Mouse (Mus musculus) C2C12 (cell line): ENCODE data around the gene Tac2. TPM values are rescaled to one million over a fixed set of nuclear protein-coding genes. Genes with fewer than 3 reads are reported as not detected.

Experiments used
- H3K27me3 ChIP-seq: one replicate; pipeline ENCODE4 v1.6.1; 2011; ENCODE audit not compliant: control insufficient read depth, insufficient read depth, insufficient read length
- H3K36me3 ChIP-seq: one replicate; pipeline ENCODE4 v1.6.1; 2011; ENCODE audit not compliant: control insufficient read depth, insufficient read depth
- H3K4me3 ChIP-seq: one replicate; pipeline ENCODE4 v1.5.1; 2011; ENCODE audit warnings: mild to moderate bottlenecking, control low read depth; ENCODE audit not compliant: poor library complexity, insufficient read depth, severe bottlenecking
- H3K79me2 ChIP-seq: one replicate; pipeline ENCODE4 v1.6.1; 2011; ENCODE audit not compliant: control insufficient read depth, insufficient read depth
- H3K79me3 ChIP-seq: one replicate; pipeline ENCODE4 v1.6.1; 2011; ENCODE audit warnings: low read depth, control low read depth
- H3ac ChIP-seq: one replicate; pipeline ENCODE3; 2011; ENCODE audit warnings: low read depth; ENCODE audit not compliant: control insufficient read depth, insufficient read length
- CEBPB ChIP-seq: IDR thresholded peaks from one replicate; pipeline ENCODE4 v1.6.1; 2011; ENCODE audit warnings: low read depth, mild to moderate bottlenecking, control low read depth, moderate library complexity
- CTCF ChIP-seq: IDR thresholded peaks from one replicate; pipeline ENCODE4 v1.5.1; 2011; ENCODE audit not compliant: control insufficient read depth, insufficient read depth, insufficient read length
- FOSL1 ChIP-seq: IDR thresholded peaks from one replicate; pipeline ENCODE4 v1.8.0; 2011; ENCODE audit warnings: mild to moderate bottlenecking, low read length; ENCODE audit not compliant: poor library complexity, insufficient read depth, severe bottlenecking
- MAX ChIP-seq: IDR thresholded peaks from one replicate; pipeline ENCODE4 v1.6.1; 2011; ENCODE audit warnings: mild to moderate bottlenecking, control low read depth
- MYOD1 ChIP-seq: IDR thresholded peaks from one replicate; pipeline ENCODE4 v1.6.1; 2011; ENCODE audit warnings: low read depth; ENCODE audit not compliant: control insufficient read depth, insufficient read length
- MYOG ChIP-seq: IDR thresholded peaks from one replicate; pipeline ENCODE4 v1.6.1; 2011; ENCODE audit not compliant: control insufficient read depth, insufficient read length; ENCODE audit errors: extremely low read depth
- USF1 ChIP-seq: IDR thresholded peaks from one replicate; pipeline ENCODE4 v1.6.1; 2011; ENCODE audit warnings: low read depth, mild to moderate bottlenecking, control low read depth, moderate library complexity
- polyA plus RNA-seq: library from polyadenylated mRNA; unstranded; fragments of >200 nt; fragmentation: generic; extraction: Trizol; gene quantifications from one replicate; pipeline ENCODE4 v1.2.1, GENCODE M21; 2012; ENCODE audit warnings: missing spikeins

Gene Tac2
- polyA plus RNA-seq, 1 experiment = not detected

DNA sequence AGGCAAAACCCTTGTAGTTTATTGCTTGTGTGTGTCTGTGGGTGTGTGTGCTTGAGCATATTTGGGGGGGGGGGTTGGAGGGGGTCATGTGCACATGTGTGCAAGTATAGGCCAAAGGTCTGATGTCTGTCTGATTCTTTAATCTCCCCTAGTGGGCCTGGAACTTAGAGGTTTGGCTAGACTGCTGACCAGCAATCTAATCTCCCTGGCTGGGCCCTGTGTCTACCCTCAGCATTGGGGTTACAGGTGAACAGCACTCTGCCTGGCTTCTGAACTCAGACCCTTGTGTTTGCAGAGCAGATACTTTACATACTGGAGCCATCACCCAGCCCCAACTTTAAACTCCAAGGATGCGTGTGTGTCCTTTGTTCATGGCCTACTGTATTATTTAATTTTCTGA, 45.1 kb upstream of the Tac2 start:
- Histone ChIP-seq H3K4me3 (no peak overlapping the region), H3K79me2 (peaks cover 64% of the 10 kb centered on the region), H3K27me3 (no peaks in the 10 kb centered on the region), H3ac (no peak overlapping the region), H3K36me3 (no peaks in the 10 kb centered on the region), H3K79me3 (peaks cover 13% of the 10 kb centered on the region)
- TF ChIP-seq USF1 = no peak
- no peak for TF ChIP-seq MAX
- no peak for TF ChIP-seq MYOD1
- no peak for TF ChIP-seq FOSL1
- TF ChIP-seq CTCF = no peak
- TF ChIP-seq CEBPB = no peak
- TF ChIP-seq MYOG = no peak

DNA sequence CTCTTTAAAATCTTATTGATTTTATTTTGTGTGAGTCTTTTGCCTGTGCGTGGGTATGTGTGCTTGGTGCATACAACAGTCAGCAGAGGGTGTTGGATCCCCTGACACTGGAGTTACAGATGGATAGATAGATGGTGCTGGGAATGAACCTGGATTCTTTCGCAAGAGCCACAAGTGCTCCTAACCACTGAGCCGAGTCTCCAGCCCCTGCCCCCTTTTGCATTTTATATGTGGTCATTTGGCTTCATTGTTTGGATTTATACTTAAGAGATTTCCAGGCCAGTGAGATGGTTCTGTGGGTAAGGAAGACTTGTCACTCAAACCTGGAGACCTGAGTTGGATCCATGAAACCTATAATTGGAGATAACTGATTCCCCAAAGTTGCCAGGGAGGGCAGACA, 44.4 kb upstream of the Tac2 start:
- no peak overlapping the region for H3ac ChIP-seq
- TF ChIP-seq MYOG (no peak), CTCF (no peak), CEBPB (no peak), FOSL1 (no peak), MYOD1 (no peak), MAX (no peak), USF1 (no peak)

DNA sequence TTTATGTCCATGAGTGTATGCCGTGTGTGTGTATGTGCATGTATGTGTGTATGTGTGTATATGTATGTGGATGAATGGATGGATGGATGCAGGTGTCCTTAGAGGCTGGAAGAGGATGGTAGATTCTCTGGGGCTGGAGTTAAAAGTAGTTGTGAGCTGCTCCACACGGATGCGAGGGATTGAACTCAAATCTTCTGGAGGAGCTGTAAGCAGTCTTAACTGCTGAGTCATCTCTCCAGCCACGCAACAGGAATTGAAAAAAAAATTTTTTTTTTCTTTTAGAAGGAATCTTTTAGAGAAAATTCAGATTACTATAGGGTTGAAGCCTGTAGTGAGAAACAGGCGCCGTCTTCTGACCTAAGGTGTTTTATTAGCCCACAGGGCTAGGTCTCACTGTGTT, 41.4 kb upstream of the Tac2 start:
- Histone ChIP-seq H3K79me2 (peaks cover 66% of the 10 kb centered on the region), H3K36me3 (no peaks in the 10 kb centered on the region), H3K79me3 (peaks cover 10% of the 10 kb centered on the region), H3K27me3 (no peaks in the 10 kb centered on the region), H3K4me3 (no peak overlapping the region), H3ac (no peak overlapping the region)
- TF ChIP-seq CEBPB = no peak
- TF ChIP-seq CTCF = no peak
- TF ChIP-seq USF1 = no peak
- no peak for TF ChIP-seq MYOG
- TF ChIP-seq FOSL1 = no peak
- no peak for TF ChIP-seq MAX
- no peak for TF ChIP-seq MYOD1

More for the DNA sequence above, 44.4 kb upstream of the Tac2 start:
- peaks cover 13% of the 10 kb centered on the region for H3K79me3 ChIP-seq
- peaks cover 68% of the 10 kb centered on the region for H3K79me2 ChIP-seq
- H3K27me3 ChIP-seq = no peaks in the 10 kb centered on the region
- no peak overlapping the region for H3K4me3 ChIP-seq
- no peaks in the 10 kb centered on the region for H3K36me3 ChIP-seq

DNA sequence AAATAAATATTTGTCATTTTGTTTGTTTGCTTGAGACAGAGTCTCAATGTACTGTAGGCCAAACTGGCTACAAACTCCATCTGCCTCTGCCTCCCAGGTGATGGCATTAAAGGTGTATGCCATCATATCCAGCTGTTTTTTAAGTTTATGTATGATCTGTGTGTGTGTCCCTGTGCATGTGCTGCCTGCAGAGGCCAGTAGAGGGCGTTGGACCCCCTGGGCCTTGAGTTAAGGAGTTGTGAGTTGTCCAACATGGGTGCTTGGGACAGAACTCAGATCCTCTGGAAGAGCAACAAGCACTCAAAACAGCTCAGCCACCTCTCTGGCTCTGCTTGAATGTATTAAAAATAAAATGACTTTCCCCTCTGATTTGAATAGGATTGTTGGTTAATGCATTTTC, 33.2 kb upstream of the Tac2 start:
- H3K4me3 ChIP-seq = no peak overlapping the region
- no peaks in the 10 kb centered on the region for H3K27me3 ChIP-seq
- no peaks in the 10 kb centered on the region for H3K79me2 ChIP-seq
- H3K36me3 ChIP-seq = peaks cover 63% of the 10 kb centered on the region
- H3K79me3 ChIP-seq = no peaks in the 10 kb centered on the region
- TF ChIP-seq MYOG (no peak), USF1 (no peak), FOSL1 (no peak), MYOD1 (no peak), CTCF (no peak), MAX (no peak), CEBPB (no peak)
- no peak overlapping the region for H3ac ChIP-seq

DNA sequence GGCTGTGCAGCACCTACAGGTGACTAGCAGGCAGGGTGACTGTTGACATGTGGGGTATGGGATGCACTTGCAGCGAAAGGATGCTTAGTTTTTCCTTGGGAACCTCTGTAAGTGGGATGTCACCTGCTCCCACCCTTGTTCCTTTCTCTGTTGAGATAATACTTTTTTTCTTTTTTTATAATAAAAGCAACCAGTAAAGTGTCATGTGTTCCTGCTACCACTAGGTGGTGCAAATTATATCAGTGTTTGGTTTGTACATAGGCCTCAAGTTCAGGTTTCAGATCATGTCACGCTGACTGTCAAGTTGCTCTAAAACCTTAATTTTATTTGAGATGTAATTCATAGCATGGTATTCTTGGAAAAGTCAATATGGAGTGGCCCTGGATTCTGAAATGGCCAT, 29.6 kb upstream of the Tac2 start:
- H3ac ChIP-seq = no peak overlapping the region
- no peaks in the 10 kb centered on the region for H3K79me3 ChIP-seq
- peaks cover 75% of the 10 kb centered on the region for H3K36me3 ChIP-seq
- no peak overlapping the region for H3K4me3 ChIP-seq
- no peaks in the 10 kb centered on the region for H3K27me3 ChIP-seq
- TF ChIP-seq CEBPB = no peak
- TF ChIP-seq MYOD1 = no peak
- TF ChIP-seq MYOG = no peak
- no peak for TF ChIP-seq MAX
- TF ChIP-seq FOSL1 = no peak
- TF ChIP-seq USF1 = peak; percentile 35
- no peaks in the 10 kb centered on the region for H3K79me2 ChIP-seq

DNA sequence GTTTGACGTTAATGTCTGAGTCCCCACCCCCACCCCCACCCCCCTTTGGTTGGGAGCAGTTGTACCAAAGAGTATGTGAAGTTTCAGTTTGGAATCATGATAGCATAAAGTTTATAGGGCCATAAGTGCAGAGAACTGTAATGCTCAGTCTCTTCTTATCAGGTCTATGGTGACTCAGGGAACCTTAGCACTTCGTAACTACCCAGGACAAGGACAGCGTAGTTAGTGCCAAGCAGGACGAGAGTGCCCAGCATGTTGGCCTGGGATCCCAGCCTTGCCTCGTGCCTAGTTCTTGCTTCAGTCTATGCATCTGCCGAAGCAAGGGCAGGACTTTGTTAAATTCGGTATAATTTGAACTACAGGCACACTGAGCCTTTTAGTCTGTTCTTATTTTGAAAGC, 28.5 kb upstream of the Tac2 start:
- TF ChIP-seq FOSL1 (no peak), MYOD1 (no peak), USF1 (no peak), CEBPB (no peak)
- no peaks in the 10 kb centered on the region for H3K27me3 ChIP-seq
- no peak overlapping the region for H3K4me3 ChIP-seq
- peaks cover 67% of the 10 kb centered on the region for H3K36me3 ChIP-seq
- no peaks in the 10 kb centered on the region for H3K79me3 ChIP-seq
- no peaks in the 10 kb centered on the region for H3K79me2 ChIP-seq
- no peak overlapping the region for H3ac ChIP-seq
